Mouse (Mus musculus): ENCODE data around the gene Olfr575.
A peak's percentile ranks its signal among the peaks of the same experiment; 100 is the strongest.

Olfr575 gene

GRCm38 (mm10) chr7:102958593-102958992, at the start of gene Olfr575:
TSS of gene Olfr575 (minus strand) at chr7:102958775.
- DNase-seq (ENCODE audit: extremely low read depth, insufficient read length, low spot score): no peak

- no peak for DNase-seq (ENCODE audit: extremely low read depth, insufficient read length, low spot score)
Observed at GRCm38 (mm10) chr7:102989224-102989623, 30.6 kb upstream of the Olfr575 start, which contains the start of gene Olfr578. TSS of gene Olfr578 (minus strand) at chr7:102989324.

- no peak for DNase-seq (ENCODE audit: extremely low read depth, insufficient read length, low spot score)
Observed at GRCm38 (mm10) chr7:102975843-102976242, 17.3 kb upstream of the Olfr575 start, which contains the start of gene Olfr577. TSS of gene Olfr577 (minus strand) at chr7:102975943.

GRCm38 (mm10) chr7:102974399-102974798, 15.8 kb upstream of the Olfr575 start:
- DNase-seq (ENCODE audit: extremely low read depth, insufficient read length, low spot score): no peak

GRCm38 (mm10) chr7:102962360-102962759, 3.8 kb upstream of the Olfr575 start, which contains the start of gene Olfr576:
TSS of gene Olfr576 (plus strand) at chr7:102962660.
- no peak for DNase-seq (ENCODE audit: extremely low read depth, insufficient read length, low spot score)

GRCm38 (mm10) chr7:102958137-102958536, 438 bp downstream of the Olfr575 start:
- no peak for DNase-seq (ENCODE audit: extremely low read depth, insufficient read length, low spot score)

- no peak for DNase-seq (ENCODE audit: extremely low read depth, insufficient read length, low spot score)
Observed at GRCm38 (mm10) chr7:102950732-102951131, 7.8 kb downstream of the Olfr575 start.

GRCm38 (mm10) chr7:102948167-102948566, 10.4 kb downstream of the Olfr575 start, which contains the start of gene Olfr574:
TSS of gene Olfr574 (plus strand) at chr7:102948467.
- DNase-seq (ENCODE audit: extremely low read depth, insufficient read length, low spot score): no peak

- no peak for DNase-seq (ENCODE audit: extremely low read depth, insufficient read length, low spot score)
Observed at GRCm38 (mm10) chr7:102943417-102943816, 15.2 kb downstream of the Olfr575 start.

GRCm38 (mm10) chr7:102942475-102942874, 16.1 kb downstream of the Olfr575 start, which contains the start of gene Olfr573-ps1:
TSS of gene Olfr573-ps1 (minus strand) at chr7:102942575.
- no peak for DNase-seq (ENCODE audit: extremely low read depth, insufficient read length, low spot score)

- DNase-seq (ENCODE audit: extremely low read depth, insufficient read length, low spot score): no peak
Observed at GRCm38 (mm10) chr7:102927105-102927504, 31.5 kb downstream of the Olfr575 start.

GRCm38 (mm10) chr7:102924109-102924508, 34.5 kb downstream of the Olfr575 start, which contains the start of gene Olfr572:
TSS of gene Olfr572 (plus strand) at chr7:102924409.
- no peak for DNase-seq (ENCODE audit: extremely low read depth, insufficient read length, low spot score)

- DNase-seq (ENCODE audit: extremely low read depth, insufficient read length, low spot score): peak; percentile 2
Observed at GRCm38 (mm10) chr7:102919632-102920031, 38.9 kb downstream of the Olfr575 start.

- DNase-seq (ENCODE audit: extremely low read depth, insufficient read length, low spot score): no peak
Observed at GRCm38 (mm10) chr7:102917032-102917875, 41.3 kb downstream of the Olfr575 start, which contains the start of gene Olfr571. TSS of gene Olfr571 (minus strand) at chr7:102917536.

GRCm38 (mm10) chr7:102916405-102916804, 42.2 kb downstream of the Olfr575 start:
- DNase-seq (ENCODE audit: extremely low read depth, insufficient read length, low spot score): no peak

- no peak for DNase-seq (ENCODE audit: extremely low read depth, insufficient read length, low spot score)
Observed at GRCm38 (mm10) chr7:102915261-102915660, 43.3 kb downstream of the Olfr575 start.
